Mouse (Mus musculus): Measurements from ENCODE around the gene Wnt10a. TPM values are rescaled to one million over a fixed set of nuclear protein-coding genes. Genes with fewer than 3 reads are reported as not detected.

The Wnt10a gene
- total RNA-seq, 2 experiments from 2014 or later = 6.6 to 9.4 TPM

GRCm38 (mm10) chr1:74782045-74782444 is 9.3 kb upstream of the Wnt10a start:
- DNase-seq (ENCODE audit: low spot score in 2 of 2) = no peak
- intact Hi-C loops (cut with DNase I) = no loop called here

GRCm38 (mm10) chr1:74783554-74783953 is 7.8 kb upstream of the Wnt10a start:
- no peak for DNase-seq (ENCODE audit: low spot score in 2 of 2)
- intact Hi-C loops (cut with DNase I) = no loop called here

- intact Hi-C loops (cut with DNase I) = no loop called here
These were observed 7.1 kb upstream of the Wnt10a start for GRCm38 (mm10) chr1:74784041-74784759.

GRCm38 (mm10) chr1:74787846-74788245 is 3.5 kb upstream of the Wnt10a start:
- intact Hi-C loops (cut with DNase I) = loop anchor here (1.0 kb wide), 1 partner anchor 20 kb away; no protein-coding TSS in a partner anchor
- peak; percentile 83 to 93 for DNase-seq (ENCODE audit: low spot score in 2 of 2)

More at GRCm38 (mm10) chr1:74784041-74784759, 7.1 kb upstream of the Wnt10a start:
- peak in 1 of 2 experiments; percentile 29 for DNase-seq (ENCODE audit: low spot score in 2 of 2)

GRCm38 (mm10) chr1:74788603-74789176 is 2.6 kb upstream of the Wnt10a start:
- intact Hi-C loops (cut with DNase I) = loop anchor here (1.0 kb wide), 1 partner anchor 20 kb away; no protein-coding TSS in a partner anchor

GRCm38 (mm10) chr1:74790095-74790494 is 1.2 kb upstream of the Wnt10a start:
- no peak for DNase-seq (ENCODE audit: low spot score in 2 of 2)
- intact Hi-C loops (cut with DNase I) = no loop called here

More at GRCm38 (mm10) chr1:74788603-74789176, 2.6 kb upstream of the Wnt10a start:
- DNase-seq (ENCODE audit: low spot score in 2 of 2) = no peak

- intact Hi-C loops (cut with DNase I) = no loop called here
- peak in 1 of 2 experiments; percentile 71 for DNase-seq (ENCODE audit: low spot score in 2 of 2)
These were observed 1.7 kb downstream of the Wnt10a start for GRCm38 (mm10) chr1:74792831-74793660.

GRCm38 (mm10) chr1:74794487-74795144 is 3.3 kb downstream of the Wnt10a start:
- peak in 1 of 2 experiments; percentile 13 for DNase-seq (ENCODE audit: low spot score in 2 of 2)
- intact Hi-C loops (cut with DNase I) = no loop called here

GRCm38 (mm10) chr1:74795145-74795529 is 3.8 kb downstream of the Wnt10a start:
- DNase-seq (ENCODE audit: low spot score in 2 of 2) = no peak
- intact Hi-C loops (cut with DNase I) = no loop called here

GRCm38 (mm10) chr1:74797459-74797858 is 6.1 kb downstream of the Wnt10a start:
- peak in 1 of 2 experiments; percentile 40 for DNase-seq (ENCODE audit: low spot score in 2 of 2)
- intact Hi-C loops (cut with DNase I) = no loop called here

GRCm38 (mm10) chr1:74800424-74800888 is 9.1 kb downstream of the Wnt10a start:
- DNase-seq (ENCODE audit: low spot score in 2 of 2) = peak in 1 of 2 experiments; percentile 80
- intact Hi-C loops (cut with DNase I) = no loop called here

- no peak for DNase-seq (ENCODE audit: low spot score in 2 of 2)
- intact Hi-C loops (cut with DNase I) = no loop called here
These were observed 10.4 kb downstream of the Wnt10a start for GRCm38 (mm10) chr1:74801631-74802140.

- intact Hi-C loops (cut with DNase I) = no loop called here
These were observed 11.7 kb downstream of the Wnt10a start for GRCm38 (mm10) chr1:74802795-74803656.

GRCm38 (mm10) chr1:74804211-74804870 is 13.0 kb downstream of the Wnt10a start:
- no peak for DNase-seq (ENCODE audit: low spot score in 2 of 2)

More at GRCm38 (mm10) chr1:74802795-74803656, 11.7 kb downstream of the Wnt10a start:
- peak; percentile 78 to 81 for DNase-seq (ENCODE audit: low spot score in 2 of 2)

GRCm38 (mm10) chr1:74805340-74805835 is 14.1 kb downstream of the Wnt10a start:
- no peak for DNase-seq (ENCODE audit: low spot score in 2 of 2)
- intact Hi-C loops (cut with DNase I) = no loop called here

More at GRCm38 (mm10) chr1:74804211-74804870, 13.0 kb downstream of the Wnt10a start:
- intact Hi-C loops (cut with DNase I) = no loop called here

GRCm38 (mm10) chr1:74805843-74806242 is 14.5 kb downstream of the Wnt10a start:
- no peak for DNase-seq (ENCODE audit: low spot score in 2 of 2)
- intact Hi-C loops (cut with DNase I) = no loop called here
